ENCODE assay signal across 18 mouse cellular contexts in the genomic region with DNA sequence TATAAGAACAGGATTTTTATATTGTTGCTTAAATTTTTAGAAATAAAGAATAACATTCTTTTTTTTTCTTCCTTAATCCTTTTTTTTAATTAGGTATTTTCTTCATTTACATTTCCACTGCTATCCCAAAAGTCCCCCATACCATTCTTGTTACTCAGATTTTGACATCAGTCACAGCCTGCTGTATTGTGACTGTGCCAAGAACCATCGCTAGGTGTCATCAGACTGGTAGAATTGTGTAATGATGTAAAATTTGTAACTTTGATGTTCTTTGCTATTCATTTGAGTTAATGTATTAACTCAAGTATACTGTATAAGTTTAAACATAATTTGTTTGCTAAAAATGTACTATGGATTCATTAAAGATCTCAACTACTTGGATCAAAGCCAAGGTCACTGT.
DNase-seq lines count a peak whose midpoint lies in the region; TF ChIP-seq lines count a peak whose summit lies in the region.
"Had no signal": no experiment of that assay in that cellular context is flagged by ENCODE, and none has a peak within 500 bp of the region (broad histone marks: within the 10 kb centered on the region; RNA-seq: fewer than 3 reads in every experiment).

No protein-coding gene starts in this region.

- no peak overlapping the region for H3K9ac ChIP-seq in MEL (ENCODE audit: control insufficient read depth, low read depth, low read length, poor library complexity, severe bottlenecking)
- H3K9ac ChIP-seq: embryonic facial prominence, embryonic 12.5 days; embryonic facial prominence, embryonic 15.5 days; hindbrain, embryonic 12.5 days; hindbrain, embryonic 15.5 days had no signal

- peak; percentile 61 for TF ChIP-seq CTCF in layer of hippocampus, adult 2 months (conservative IDR thresholded peaks at IDR 0.05)
- TF ChIP-seq CTCF in MEL (IDR thresholded peaks at IDR 0.05 in 2 of 3, conservative IDR thresholded peaks at IDR 0.05 in 1 of 3; ENCODE audit: control insufficient read depth in 1 of 3, insufficient read depth in 1 of 3, low read depth in 2 of 3, low read length in 3 of 3, poor library complexity in 1 of 3, severe bottlenecking in 1 of 3), result peak in 1 of 3 experiments; percentile 41; a peak in 2 of 6 replicates

- no peaks in the 10 kb centered on the region for H3K9me3 ChIP-seq in MEL (replicated peaks; ENCODE audit: insufficient read depth, low read length)
- H3K9me3 ChIP-seq: embryonic facial prominence, embryonic 12.5 days; embryonic facial prominence, embryonic 15.5 days; hindbrain, embryonic 12.5 days; hindbrain, embryonic 15.5 days had no signal

- no peak overlapping the region for H3K27ac ChIP-seq in layer of hippocampus, adult 2 months
- no peak overlapping the region for H3K27ac ChIP-seq in MEL (ENCODE audit: control insufficient read depth, low read depth, low read length)
- H3K27ac ChIP-seq: embryonic facial prominence, embryonic 12.5 days; embryonic facial prominence, embryonic 15.5 days; gastrocnemius, adult 2 months; hindbrain, embryonic 12.5 days; hindbrain, embryonic 15.5 days had no signal

- H3K79me2 ChIP-seq in MEL (ENCODE audit: control insufficient read depth, insufficient read depth, low read length, poor library complexity), result no peaks in the 10 kb centered on the region

- TF ChIP-seq RAD21 in MEL (IDR thresholded peaks at IDR 0.05; ENCODE audit: low read depth, low read length), result peak; percentile 37

- no peak overlapping the region for H3K4me3 ChIP-seq in layer of hippocampus, adult 2 months
- H3K4me3 ChIP-seq in MEL (ENCODE audit: control insufficient read depth in 1 of 2, insufficient read depth in 1 of 2, low read depth in 2 of 2, low read length in 2 of 2), result no peak overlapping the region
- H3K4me3 ChIP-seq: embryonic facial prominence, embryonic 12.5 days; embryonic facial prominence, embryonic 15.5 days; gastrocnemius, adult 2 months; hindbrain, embryonic 12.5 days; hindbrain, embryonic 15.5 days had no signal

- no peak for TF ChIP-seq POLR2A in MEL (IDR thresholded peaks at IDR 0.05; ENCODE audit: control insufficient read depth in 1 of 2, insufficient read depth in 1 of 2, low read depth in 1 of 2, low read length in 2 of 2, poor library complexity in 1 of 2)

- no peak for DNase-seq in layer of hippocampus, adult 2 months (ENCODE audit: low spot score in 2 of 2)
- DNase-seq in layer of hippocampus, postnatal 10 days (ENCODE audit: low spot score in 2 of 2), result no peak
- DNase-seq in MEL (ENCODE audit: low read depth, low spot score), result peak; percentile 14
- peak; percentile 22 for DNase-seq in brain, adult 2 months (ENCODE audit: low read depth, low spot score)
- no peak for DNase-seq in kidney, adult 8-10 months
- DNase-seq in right cerebral cortex, postnatal 25 days, result no peak
- DNase-seq: adrenal gland, adult 2 months; adrenal gland, postnatal 14 days; cerebellum, adult 18-20 months; cerebellum, adult 9-10 months; cerebellum, postnatal 14 days; gastrocnemius, adult 2 months; gastrocnemius, postnatal 14 days; heart, adult 11 months had no signal

- no peak for TF ChIP-seq EP300 in MEL (IDR thresholded peaks at IDR 0.05; ENCODE audit: low read depth in 1 of 2, low read length in 2 of 2)

- no peaks in the 10 kb centered on the region for H3K36me3 ChIP-seq in MEL (ENCODE audit: control insufficient read depth in 1 of 2, insufficient read depth in 2 of 2, low read length in 2 of 2)
- H3K36me3 ChIP-seq: embryonic facial prominence, embryonic 12.5 days; embryonic facial prominence, embryonic 15.5 days; hindbrain, embryonic 12.5 days; hindbrain, embryonic 15.5 days had no signal

- no peaks in the 10 kb centered on the region for H3K4me1 ChIP-seq in MEL (ENCODE audit: control insufficient read depth in 1 of 2, insufficient read depth in 2 of 2, low read length in 2 of 2)
- H3K4me1 ChIP-seq: embryonic facial prominence, embryonic 12.5 days; embryonic facial prominence, embryonic 15.5 days; hindbrain, embryonic 12.5 days; hindbrain, embryonic 15.5 days had no signal

- no peaks in the 10 kb centered on the region for H3K27me3 ChIP-seq in MEL (ENCODE audit: control insufficient read depth in 1 of 2, insufficient read depth in 2 of 2, low read length in 2 of 2)
- H3K27me3 ChIP-seq: embryonic facial prominence, embryonic 12.5 days; embryonic facial prominence, embryonic 15.5 days; hindbrain, embryonic 12.5 days; hindbrain, embryonic 15.5 days had no signal

TF ChIP-seq in MEL, 35 proteins besides CTCF, POLR2A, EP300 and RAD21:
- TF ChIP-seq SMC3 (IDR thresholded peaks at IDR 0.05; ENCODE audit: low read depth, low read length) (peak; percentile 42), MEF2A (IDR thresholded peaks at IDR 0.05; ENCODE audit: extremely low read depth, insufficient replicate concordance, low read depth, low read length, poor library complexity, severe bottlenecking) (no peak)

Comparison
In these comparisons a context has a peak if more than half of its experiments do, and no peak if none do; other contexts are left out.
1. DNase-seq: peak in MEL (single experiment) and brain, adult 2 months (single experiment); none in layer of hippocampus, adult 2 months (0 of 2), layer of hippocampus, postnatal 10 days (0 of 2), kidney, adult 8-10 months (0 of 2) and right cerebral cortex, postnatal 25 days (single experiment).